Mouse (Mus musculus): ENCODE measurements around the gene Serpinb9. TPM values are rescaled to one million over a fixed set of nuclear protein-coding genes. Genes with fewer than 3 reads are reported as not detected.
"Not testable (repeated sequence)": the region's sequence is repeated elsewhere in the genome, so short reads cannot be mapped to it uniquely, and the experiment has no call there.

Gene Serpinb9
- polyA plus RNA-seq (2014; fragmentation: Nextera tagmentation; extraction: Ambion mirVana), result 0.72 and 1.4 TPM in 2 replicates

GRCm38 (mm10) chr13:33002950-33003349 lies at the start of gene Serpinb9:
Gene Serpinb9 (plus strand): TSS chr13:33003250.
- WGBS, result 79% methylated on average over 3 of the region's 3 CpGs

GRCm38 (mm10) chr13:32956537-32956936 lies 46.5 kb upstream of the Serpinb9 start:
- WGBS, result 66% methylated on average over 4 of the region's 4 CpGs
- H3K9ac ChIP-seq (ENCODE audit: low read length), result no peak overlapping the region
- no peaks in the 10 kb centered on the region for H3K4me1 ChIP-seq (ENCODE audit: control insufficient read depth, insufficient read depth, low read length)
- H3K27me3 ChIP-seq (ENCODE audit: control insufficient read depth, insufficient read depth, low read length), result no peaks in the 10 kb centered on the region
- H3K36me3 ChIP-seq (ENCODE audit: control insufficient read depth, insufficient read depth, low read length), result no peaks in the 10 kb centered on the region
- no peak for ATAC-seq (ENCODE audit: insufficient number of reproducible peaks, low FRiP score, low TSS enrichment, low read depth)
- no peak for DNase-seq (ENCODE audit: low spot score)
- H3K9me3 ChIP-seq (ENCODE audit: control insufficient read depth, low read length), result no peaks in the 10 kb centered on the region
- H3K4me3 ChIP-seq (ENCODE audit: low read depth, low read length), result no peak overlapping the region
- no peak overlapping the region for H3K27ac ChIP-seq (replicated peaks; ENCODE audit: low read depth, low read length)
- no peak overlapping the region for H3K4me2 ChIP-seq (ENCODE audit: low read depth, severe bottlenecking)

More at GRCm38 (mm10) chr13:33002950-33003349, at the start of gene Serpinb9:
- no peak for DNase-seq (ENCODE audit: low spot score)
- H3K4me2 ChIP-seq (ENCODE audit: low read depth, severe bottlenecking), result peak within 1 kb of the TSS; percentile 39; the same call in 1 of the 2 replicates
- no peak within 1 kb of the TSS for H3K27ac ChIP-seq (replicated peaks; ENCODE audit: low read depth, low read length)
- no peak within 1 kb of the TSS for H3K4me3 ChIP-seq (ENCODE audit: low read depth, low read length)
- no peaks in the 10 kb centered on the region for H3K36me3 ChIP-seq (ENCODE audit: control insufficient read depth, insufficient read depth, low read length)
- H3K9ac ChIP-seq (ENCODE audit: low read length), result no peak within 1 kb of the TSS
- H3K4me1 ChIP-seq (ENCODE audit: control insufficient read depth, insufficient read depth, low read length), result no peaks in the 10 kb centered on the region
- H3K27me3 ChIP-seq (ENCODE audit: control insufficient read depth, insufficient read depth, low read length), result no peaks in the 10 kb centered on the region
- no peak for ATAC-seq (ENCODE audit: insufficient number of reproducible peaks, low FRiP score, low TSS enrichment, low read depth)
- H3K9me3 ChIP-seq (ENCODE audit: control insufficient read depth, low read length), result no peaks in the 10 kb centered on the region

- ATAC-seq (ENCODE audit: insufficient number of reproducible peaks, low FRiP score, low TSS enrichment, low read depth), result no peak
Observed at GRCm38 (mm10) chr13:32957917-32958316, 45.1 kb upstream of the Serpinb9 start.

GRCm38 (mm10) chr13:32958521-32958920 lies 44.5 kb upstream of the Serpinb9 start:
- H3K4me3 ChIP-seq (ENCODE audit: low read depth, low read length); H3K27ac ChIP-seq (replicated peaks; ENCODE audit: low read depth, low read length): not testable (repeated sequence)
- 90% methylated on average over 7 of the region's 7 CpGs for WGBS

More at GRCm38 (mm10) chr13:32957917-32958316, 45.1 kb upstream of the Serpinb9 start:
- no peak for DNase-seq (ENCODE audit: low spot score)
- H3K9me3 ChIP-seq (ENCODE audit: control insufficient read depth, low read length), result no peaks in the 10 kb centered on the region
- 87% methylated on average over 4 of the region's 4 CpGs for WGBS
- no peak overlapping the region for H3K4me2 ChIP-seq (ENCODE audit: low read depth, severe bottlenecking)
- no peak overlapping the region for H3K9ac ChIP-seq (ENCODE audit: low read length)
- no peaks in the 10 kb centered on the region for H3K36me3 ChIP-seq (ENCODE audit: control insufficient read depth, insufficient read depth, low read length)
- H3K27ac ChIP-seq (replicated peaks; ENCODE audit: low read depth, low read length), result no peak overlapping the region
- no peaks in the 10 kb centered on the region for H3K27me3 ChIP-seq (ENCODE audit: control insufficient read depth, insufficient read depth, low read length)
- no peaks in the 10 kb centered on the region for H3K4me1 ChIP-seq (ENCODE audit: control insufficient read depth, insufficient read depth, low read length)
- H3K4me3 ChIP-seq (ENCODE audit: low read depth, low read length), result no peak overlapping the region

GRCm38 (mm10) chr13:32963990-32964753 lies 38.9 kb upstream of the Serpinb9 start:
- ATAC-seq (ENCODE audit: insufficient number of reproducible peaks, low FRiP score, low TSS enrichment, low read depth) (no peak), DNase-seq (ENCODE audit: low spot score) (no peak)
- H3K4me2 ChIP-seq (ENCODE audit: low read depth, severe bottlenecking), result no peak overlapping the region
- no peaks in the 10 kb centered on the region for H3K27me3 ChIP-seq (ENCODE audit: control insufficient read depth, insufficient read depth, low read length)
- WGBS, result 89% methylated on average over 9 of the region's 9 CpGs
- H3K36me3 ChIP-seq (ENCODE audit: control insufficient read depth, insufficient read depth, low read length), result no peaks in the 10 kb centered on the region
- no peak overlapping the region for H3K9ac ChIP-seq (ENCODE audit: low read length)
- H3K4me1 ChIP-seq (ENCODE audit: control insufficient read depth, insufficient read depth, low read length), result no peaks in the 10 kb centered on the region
- no peak overlapping the region for H3K4me3 ChIP-seq (ENCODE audit: low read depth, low read length)
- H3K9me3 ChIP-seq (ENCODE audit: control insufficient read depth, low read length), result no peaks in the 10 kb centered on the region
- no peak overlapping the region for H3K27ac ChIP-seq (replicated peaks; ENCODE audit: low read depth, low read length)

More at GRCm38 (mm10) chr13:32958521-32958920, 44.5 kb upstream of the Serpinb9 start:
- not testable (repeated sequence) for H3K4me1 ChIP-seq (ENCODE audit: control insufficient read depth, insufficient read depth, low read length); H3K4me2 ChIP-seq (ENCODE audit: low read depth, severe bottlenecking); H3K9me3 ChIP-seq (ENCODE audit: control insufficient read depth, low read length); H3K9ac ChIP-seq (ENCODE audit: low read length); H3K36me3 ChIP-seq (ENCODE audit: control insufficient read depth, insufficient read depth, low read length); DNase-seq (ENCODE audit: low spot score); ATAC-seq (ENCODE audit: insufficient number of reproducible peaks, low FRiP score, low TSS enrichment, low read depth); H3K27me3 ChIP-seq (ENCODE audit: control insufficient read depth, insufficient read depth, low read length)

GRCm38 (mm10) chr13:32964989-32965811 lies 37.9 kb upstream of the Serpinb9 start, which contains the start of gene Serpinb6b:
Gene Serpinb6b (plus strand): TSS chr13:32965209.
- peak; percentile 46 for DNase-seq (ENCODE audit: low spot score)
- no peaks in the 10 kb centered on the region for H3K27me3 ChIP-seq (ENCODE audit: control insufficient read depth, insufficient read depth, low read length)
- no peaks in the 10 kb centered on the region for H3K36me3 ChIP-seq (ENCODE audit: control insufficient read depth, insufficient read depth, low read length)
- H3K4me2 ChIP-seq (ENCODE audit: low read depth, severe bottlenecking), result peak within 1 kb of the TSS; percentile 35
- peak; percentile 60 for ATAC-seq (ENCODE audit: insufficient number of reproducible peaks, low FRiP score, low TSS enrichment, low read depth)
- WGBS, result 42% methylated on average over 16 of the region's 16 CpGs
- no peak within 1 kb of the TSS for H3K4me3 ChIP-seq (ENCODE audit: low read depth, low read length)
- H3K9me3 ChIP-seq (ENCODE audit: control insufficient read depth, low read length), result no peaks in the 10 kb centered on the region
- no peak within 1 kb of the TSS for H3K27ac ChIP-seq (replicated peaks; ENCODE audit: low read depth, low read length)
- H3K9ac ChIP-seq (ENCODE audit: low read length), result no peak within 1 kb of the TSS
- H3K4me1 ChIP-seq (ENCODE audit: control insufficient read depth, insufficient read depth, low read length), result no peaks in the 10 kb centered on the region

GRCm38 (mm10) chr13:32966116-32966515 lies 36.9 kb upstream of the Serpinb9 start:
- no peak for DNase-seq (ENCODE audit: low spot score)
- H3K36me3 ChIP-seq (ENCODE audit: control insufficient read depth, insufficient read depth, low read length), result no peaks in the 10 kb centered on the region
- H3K4me1 ChIP-seq (ENCODE audit: control insufficient read depth, insufficient read depth, low read length), result no peaks in the 10 kb centered on the region
- no peak for ATAC-seq (ENCODE audit: insufficient number of reproducible peaks, low FRiP score, low TSS enrichment, low read depth)
- no peak overlapping the region for H3K9ac ChIP-seq (ENCODE audit: low read length)
- H3K27ac ChIP-seq (replicated peaks; ENCODE audit: low read depth, low read length), result no peak overlapping the region
- no peaks in the 10 kb centered on the region for H3K27me3 ChIP-seq (ENCODE audit: control insufficient read depth, insufficient read depth, low read length)
- 73% methylated on average over 5 of the region's 5 CpGs for WGBS
- H3K4me2 ChIP-seq (ENCODE audit: low read depth, severe bottlenecking), result no peak overlapping the region
- H3K9me3 ChIP-seq (ENCODE audit: control insufficient read depth, low read length), result no peaks in the 10 kb centered on the region
- H3K4me3 ChIP-seq (ENCODE audit: low read depth, low read length), result no peak overlapping the region

- Histone ChIP-seq H3K27ac (replicated peaks; ENCODE audit: low read depth, low read length) (no peak overlapping the region), H3K9ac (ENCODE audit: low read length) (no peak overlapping the region), H3K4me2 (ENCODE audit: low read depth, severe bottlenecking) (no peak overlapping the region), H3K4me3 (ENCODE audit: low read depth, low read length) (no peak overlapping the region), H3K36me3 (ENCODE audit: control insufficient read depth, insufficient read depth, low read length) (no peaks in the 10 kb centered on the region), H3K9me3 (ENCODE audit: control insufficient read depth, low read length) (no peaks in the 10 kb centered on the region), H3K27me3 (ENCODE audit: control insufficient read depth, insufficient read depth, low read length) (no peaks in the 10 kb centered on the region), H3K4me1 (ENCODE audit: control insufficient read depth, insufficient read depth, low read length) (no peaks in the 10 kb centered on the region)
- DNase-seq (ENCODE audit: low spot score) (no peak), ATAC-seq (ENCODE audit: insufficient number of reproducible peaks, low FRiP score, low TSS enrichment, low read depth) (no peak)
Observed at GRCm38 (mm10) chr13:32967233-32967632, 35.8 kb upstream of the Serpinb9 start.

All from limb, embryonic 11.5 days (tissue).